Mouse (Mus musculus) forebrain, embryonic 11.5 days (tissue): ENCODE results near the gene Kpna6. TPM values are rescaled to one million over a fixed set of nuclear protein-coding genes. Genes with fewer than 3 reads are reported as not detected.

Experiments used
- ATAC-seq: fragments of 200-750 bp; cut with Nextera tagmentation; replicated peaks from 2 replicates; pipeline ENCODE4 v1.8.0; 2017; ENCODE audit warnings: moderate TSS enrichment; ENCODE audit not compliant: low FRiP score
- DNase-seq: peaks from one replicate; pipeline ENCODE4 v3.0.0-alpha.2; 2017; ENCODE audit warnings: low spot score
- H3K27ac ChIP-seq: fragments of 300-500 bp; sonication (generic); 2 replicates; pipeline ENCODE4 v1.5.1; 2014; ENCODE audit warnings: low read depth, low read length
- H3K27me3 ChIP-seq: fragments of 300-500 bp; sonication (generic); 2 replicates; pipeline ENCODE4 v1.6.1; 2014; ENCODE audit warnings: mild to moderate bottlenecking, low read length, mixed read lengths; ENCODE audit not compliant: control insufficient read depth, insufficient read depth
- H3K36me3 ChIP-seq: fragments of 300-500 bp; sonication (generic); 2 replicates; pipeline ENCODE4 v1.6.1; 2014; ENCODE audit warnings: mild to moderate bottlenecking, low read length, moderate library complexity, mixed read lengths; ENCODE audit not compliant: control insufficient read depth, insufficient read depth
- H3K4me1 ChIP-seq: fragments of 300-500 bp; sonication (generic); replicated peaks from 2 replicates; pipeline ENCODE4 v1.6.1; 2014; ENCODE audit warnings: low read length, mixed read lengths; ENCODE audit not compliant: control insufficient read depth, insufficient read depth
- H3K4me2 ChIP-seq: fragments of 300-500 bp; sonication (generic); 2 replicates; pipeline ENCODE4 v1.6.1; 2014; ENCODE audit warnings: low read depth, mild to moderate bottlenecking, low read length, moderate library complexity, mixed read lengths; ENCODE audit not compliant: severe bottlenecking
- H3K4me3 ChIP-seq: fragments of 300-500 bp; sonication (generic); 2 replicates; pipeline ENCODE4 v1.5.1; 2014; ENCODE audit warnings: low read depth, low read length
- H3K9ac ChIP-seq: fragments of 300-500 bp; sonication (generic); 2 replicates; pipeline ENCODE4 v1.6.1; 2014; ENCODE audit warnings: low read length
- H3K9me3 ChIP-seq: fragments of 300-500 bp; sonication (generic); 2 replicates; pipeline ENCODE4 v1.6.1; 2016; ENCODE audit warnings: low read length, mixed read lengths; ENCODE audit not compliant: control insufficient read depth
- WGBS: fragments of 180-500 bp; shearing (Covaris S2); extraction: QIAGEN DNeasy Blood & Tissue Kit; methylation state at CpG from one replicate; pipeline ENCODE4 v1.1.7; 2014; 5-methylcytosine and 5-hydroxymethylcytosine counted together
- microRNA-seq: library from miRNA; unstranded; fragments of <30 nt; microRNA quantifications from one replicate; pipeline ENCODE4, GENCODE M21; 2016; ENCODE audit not compliant: insufficient number of aligned reads
- polyA plus RNA-seq: library from polyadenylated mRNA; unstranded; fragments of >200 nt; fragmentation: Nextera tagmentation; extraction: Ambion mirVana; gene quantifications from 2 replicates; pipeline ENCODE4 v1.2.1, GENCODE M21; 2014

Gene Kpna6
- polyA plus RNA-seq, 1 experiment from 2014 or later: 12.0 TPM

DNA sequence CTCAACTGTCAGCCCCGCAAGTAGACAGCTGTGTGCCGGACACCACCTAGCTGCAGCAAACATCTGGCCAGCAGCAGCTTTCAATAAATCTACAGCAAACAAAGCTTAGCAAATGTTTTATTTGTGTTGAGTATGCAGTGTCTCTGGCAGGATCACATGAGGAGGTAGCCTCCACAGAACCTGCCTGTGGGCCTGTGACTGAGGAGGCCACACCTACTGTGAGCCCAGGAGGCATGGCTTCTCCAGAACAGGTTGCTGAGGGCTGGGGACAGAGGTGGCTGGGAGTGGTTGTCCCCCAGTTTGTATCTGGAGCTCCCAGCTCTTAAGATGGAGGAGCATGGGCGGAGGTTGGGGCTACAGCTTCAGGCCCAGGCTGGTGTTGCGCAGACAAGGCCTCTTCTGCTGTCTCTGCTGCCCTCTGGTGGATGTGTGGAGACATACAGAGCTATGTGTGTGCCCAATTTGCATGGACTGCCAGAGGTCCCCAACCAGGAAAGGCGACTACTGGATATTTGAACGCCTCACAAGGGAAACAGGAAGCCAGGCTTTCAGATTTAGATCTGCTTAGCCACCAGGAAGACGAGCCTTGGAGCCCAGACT, 64.0 kb downstream of the Kpna6 start:
- no peak overlapping the region for H3K4me3 ChIP-seq

DNA sequence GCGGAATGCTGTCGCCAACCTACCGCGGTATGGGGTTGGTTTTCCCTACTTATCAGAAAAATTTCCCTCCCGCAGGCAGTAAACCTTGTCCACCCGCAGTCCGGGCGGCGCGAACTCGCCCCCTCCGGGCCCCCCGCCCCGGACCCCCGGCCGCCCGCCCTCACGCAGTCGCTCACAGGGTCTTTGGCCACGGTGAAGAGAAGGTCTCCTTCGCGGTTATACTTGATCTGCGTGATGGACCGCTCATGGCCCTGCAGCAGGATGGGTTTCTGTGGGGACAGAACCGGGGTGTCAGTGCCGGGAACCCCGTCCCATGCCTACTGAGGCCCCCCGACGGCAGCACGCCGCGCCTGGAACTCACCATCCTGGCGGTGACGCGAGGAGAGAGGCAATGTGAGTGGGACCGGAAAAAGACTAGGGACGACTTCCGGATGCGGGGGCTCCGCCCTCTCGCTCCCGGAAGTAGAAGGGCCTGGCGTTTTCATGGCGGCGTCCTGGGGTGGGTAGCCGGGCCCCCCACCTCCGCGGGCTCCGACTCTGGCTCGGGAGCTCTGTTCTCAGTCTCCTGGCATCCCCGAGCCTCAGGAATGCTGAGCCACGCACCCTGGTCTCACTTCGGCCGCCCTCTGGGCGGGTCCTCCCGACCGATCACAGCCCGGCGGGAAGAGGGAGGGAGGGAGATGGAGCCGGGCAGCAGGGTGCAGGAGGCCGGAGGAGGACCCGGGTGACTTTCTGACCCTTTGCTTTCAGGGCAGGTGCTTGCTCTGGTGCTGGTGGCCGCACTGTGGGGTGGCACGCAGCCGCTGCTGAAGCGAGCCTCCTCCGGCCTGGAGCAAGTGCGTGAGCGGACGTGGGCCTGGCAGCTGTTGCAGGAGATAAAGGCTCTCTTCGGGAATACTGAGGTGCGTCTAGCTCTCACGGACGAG, 72.1 kb downstream of the Kpna6 start, which contains the start of the genes Eif3i and Tmem234:
Gene Eif3i (minus strand): TSS at position 416 of the 926 bp plus-strand sequence.
Gene Tmem234 (plus strand): TSS at position 436 of the 926 bp plus-strand sequence.
- DNase-seq (peak; percentile 89), ATAC-seq (peak; percentile 87)
- WGBS: under 1% methylated on average over 74 of the region's 74 CpGs
- peak within 1 kb of the TSS; percentile 90 for H3K9ac ChIP-seq
- H3K36me3 ChIP-seq: no peaks in the 10 kb centered on the region; the same call in 1 of the 2 replicates
- no peak within 1 kb of the TSS for H3K27ac ChIP-seq
- no peaks in the 10 kb centered on the region for H3K9me3 ChIP-seq
- H3K4me2 ChIP-seq: peak within 1 kb of the TSS; percentile 81
- no peaks in the 10 kb centered on the region for H3K27me3 ChIP-seq
- peak within 1 kb of the TSS; percentile 98 for H3K4me3 ChIP-seq
- peaks cover 3% of the 10 kb centered on the region; the same call in 1 of the 2 replicates for H3K4me1 ChIP-seq

More for the DNA sequence above, 64.0 kb downstream of the Kpna6 start:
- WGBS: 41% methylated on average over 7 of the region's 7 CpGs
- DNase-seq (peak; percentile 88), ATAC-seq (peak; percentile 75)
- Histone ChIP-seq H3K27ac (no peak overlapping the region), H3K36me3 (peaks cover 4% of the 10 kb centered on the region; the same call in 1 of the 2 replicates), H3K9me3 (no peaks in the 10 kb centered on the region), H3K27me3 (no peaks in the 10 kb centered on the region), H3K4me2 (no peak overlapping the region), H3K4me1 (no peaks in the 10 kb centered on the region), H3K9ac (no peak overlapping the region)

Small RNA genes within 50 kb of the gene (microRNA-seq; reads per million reads assigned to microRNA genes)
- gene Mir7016: not detected

Other genes starting within 250 kb of the Kpna6 start
- gene Zbtb8b, start 231.9 kb downstream of the Kpna6 start, polyA plus RNA-seq: 1.6 and 1.8 TPM in 2 replicates
- gene Bsdc1, start 211.2 kb downstream of the Kpna6 start, polyA plus RNA-seq: 24.9 and 25.3 TPM in 2 replicates
- not detected in 2 replicates for gene Tssk3, start 181.7 kb downstream of the Kpna6 start, polyA plus RNA-seq
- gene Fam229a, start 181.6 kb downstream of the Kpna6 start, polyA plus RNA-seq: not detected in 2 replicates
- gene Marcksl1, start 159.2 kb downstream of the Kpna6 start, polyA plus RNA-seq: 1,728 and 1,922 TPM in 2 replicates
- gene Hdac1, start 130.1 kb downstream of the Kpna6 start, polyA plus RNA-seq: 262 and 282 TPM in 2 replicates
- gene Lck, start 99.1 kb downstream of the Kpna6 start, polyA plus RNA-seq: 11.5 and 13.8 TPM in 2 replicates
- gene Fam167b, start 94.2 kb downstream of the Kpna6 start, polyA plus RNA-seq: 0.71 and 1.1 TPM in 2 replicates
- 251 and 272 TPM in 2 replicates for gene Eif3i, start 72.1 kb downstream of the Kpna6 start, polyA plus RNA-seq
- 188 and 192 TPM in 2 replicates for gene Tmem234, start 72.1 kb downstream of the Kpna6 start, polyA plus RNA-seq
- gene Dcdc2b, start 58.5 kb downstream of the Kpna6 start, polyA plus RNA-seq: 2.5 and 2.6 TPM in 2 replicates
- 25.4 and 27.2 TPM in 2 replicates for gene Iqcc, start 53.7 kb downstream of the Kpna6 start, polyA plus RNA-seq
- 57.6 and 66.1 TPM in 2 replicates for gene Ccdc28b, start 48.8 kb downstream of the Kpna6 start, polyA plus RNA-seq
- 109 and 115 TPM in 2 replicates for gene Txlna, start 31.7 kb downstream of the Kpna6 start, polyA plus RNA-seq
- 50.0 and 53.2 TPM in 2 replicates for gene Tmem39b, start 24.1 kb upstream of the Kpna6 start, polyA plus RNA-seq
- 183 and 185 TPM in 2 replicates for gene Khdrbs1, start 69.5 kb upstream of the Kpna6 start, polyA plus RNA-seq
- 355 and 395 TPM in 2 replicates for gene Ptp4a2, start 138.5 kb upstream of the Kpna6 start, polyA plus RNA-seq